Mouse (Mus musculus): ENCODE results near the gene Grhpr.
"Not testable (repeated sequence)": the region's sequence is repeated elsewhere in the genome, so short reads cannot be mapped to it uniquely, and the experiment has no call there.

The Grhpr gene

DNA sequence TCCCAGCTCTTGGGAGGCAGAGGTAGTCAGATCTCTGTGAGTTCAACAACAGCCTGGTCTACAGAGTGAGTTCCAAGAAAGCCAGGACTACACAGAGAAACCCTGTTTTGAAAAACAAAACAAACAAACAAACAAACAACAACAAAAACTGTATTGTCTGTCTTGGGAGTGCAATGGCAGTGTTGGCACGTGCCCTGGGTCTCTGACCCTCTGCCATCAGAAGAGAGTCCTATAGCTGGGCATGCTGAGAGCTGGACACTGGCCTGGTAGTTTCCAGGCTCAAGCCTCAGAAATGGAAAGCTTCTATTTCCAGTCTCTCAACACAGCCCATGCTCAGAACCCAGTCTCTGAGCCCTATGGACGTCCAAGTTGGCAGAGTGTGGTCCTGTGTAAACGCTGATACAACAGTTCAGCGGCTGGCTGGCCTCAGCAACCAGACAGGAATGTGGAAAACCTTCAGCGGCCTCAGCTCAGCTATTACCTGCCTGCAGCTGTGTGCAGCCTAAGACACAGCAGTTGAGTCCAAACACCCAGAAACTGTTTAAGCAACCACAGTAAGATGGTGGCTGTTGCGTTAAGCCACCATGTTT is 5.1 kb upstream of the Grhpr start:
- DNase-seq = no peak

GRCm38 (mm10) chr4:44976921-44977710 is 4.1 kb upstream of the Grhpr start:
- DNase-seq = no peak

DNA sequence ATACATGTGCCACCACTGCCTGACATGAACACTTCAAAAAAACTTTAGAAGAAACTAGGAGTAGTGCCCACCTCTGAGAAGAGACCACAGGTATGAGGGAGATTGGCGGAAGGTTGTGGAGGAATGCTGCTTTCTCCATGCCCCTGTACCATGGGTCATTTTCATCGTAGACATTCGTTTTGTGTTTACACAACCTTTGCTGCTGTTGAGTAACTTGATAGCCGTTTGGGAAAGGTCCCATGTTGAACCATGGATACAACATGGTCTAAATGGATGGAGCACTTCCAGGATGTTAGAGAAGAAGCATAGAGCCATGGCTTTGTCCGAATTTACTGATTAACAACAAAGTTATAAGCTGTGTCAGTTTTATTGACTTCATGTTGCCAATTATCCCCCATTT is 3.0 kb upstream of the Grhpr start:
- no peak for DNase-seq

GRCm38 (mm10) chr4:44979794-44980338 is 1.3 kb upstream of the Grhpr start:
- no peak for DNase-seq

GRCm38 (mm10) chr4:44981974-44982287 is 736 bp downstream of the Grhpr start:
- DNase-seq = no peak

- DNase-seq = no peak
These were observed 1.4 kb downstream of the Grhpr start for GRCm38 (mm10) chr4:44982440-44983130.

GRCm38 (mm10) chr4:44983131-44983740 is 2.0 kb downstream of the Grhpr start:
- no peak for DNase-seq

- no peak for DNase-seq
These were observed 9.4 kb downstream of the Grhpr start for GRCm38 (mm10) chr4:44990560-44990959.

DNA sequence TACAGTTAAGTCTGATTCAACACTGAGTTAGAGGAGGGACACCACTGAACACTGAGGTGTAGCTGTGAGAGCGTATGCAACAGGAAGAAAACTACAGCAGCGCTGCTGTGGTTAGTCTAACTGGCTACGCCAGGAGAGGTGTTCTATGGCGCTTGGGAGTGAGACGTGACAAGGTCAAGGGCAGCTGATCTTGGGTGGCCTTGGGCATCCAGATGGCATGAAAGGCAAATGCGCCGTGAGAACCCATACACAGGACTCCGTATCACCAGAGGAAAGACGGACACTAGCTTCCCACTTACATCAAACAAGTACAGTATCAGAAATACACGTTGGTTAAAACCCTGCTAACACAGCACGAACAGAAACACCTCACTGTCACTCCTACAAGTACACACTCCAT is 11.1 kb downstream of the Grhpr start:
- DNase-seq = not testable (repeated sequence)

- DNase-seq = not testable (repeated sequence)
These were observed 12.0 kb downstream of the Grhpr start for GRCm38 (mm10) chr4:44993179-44993578.

GRCm38 (mm10) chr4:44993847-44994246 is 12.7 kb downstream of the Grhpr start:
- no peak for DNase-seq

- no peak for DNase-seq
These were observed 13.6 kb downstream of the Grhpr start for GRCm38 (mm10) chr4:44994776-44995175.

DNA sequence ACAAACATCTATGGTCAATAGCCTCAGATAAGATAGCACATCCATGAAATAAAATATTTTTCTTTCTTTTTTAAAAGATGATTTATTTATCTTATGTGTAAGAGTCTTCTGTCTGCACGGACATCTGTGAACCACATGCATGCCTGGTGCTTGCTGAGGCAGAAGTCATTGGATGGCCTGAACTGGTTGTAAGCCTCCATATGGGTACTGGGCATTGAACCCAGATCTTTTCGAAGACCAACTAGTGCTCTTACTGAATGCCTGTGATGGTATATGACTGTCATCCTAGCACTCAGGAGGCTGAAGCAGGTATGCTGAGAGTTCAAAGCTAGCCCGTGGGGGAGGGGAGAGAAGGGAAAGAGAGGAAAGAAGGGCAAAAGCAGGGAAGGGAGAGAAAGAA is 16.9 kb downstream of the Grhpr start:
- peak; percentile 24 for DNase-seq

GRCm38 (mm10) chr4:45000001-45000400 is 18.8 kb downstream of the Grhpr start:
- DNase-seq = no peak

GRCm38 (mm10) chr4:45005452-45005851 is 24.3 kb downstream of the Grhpr start:
- DNase-seq = no peak

DNA sequence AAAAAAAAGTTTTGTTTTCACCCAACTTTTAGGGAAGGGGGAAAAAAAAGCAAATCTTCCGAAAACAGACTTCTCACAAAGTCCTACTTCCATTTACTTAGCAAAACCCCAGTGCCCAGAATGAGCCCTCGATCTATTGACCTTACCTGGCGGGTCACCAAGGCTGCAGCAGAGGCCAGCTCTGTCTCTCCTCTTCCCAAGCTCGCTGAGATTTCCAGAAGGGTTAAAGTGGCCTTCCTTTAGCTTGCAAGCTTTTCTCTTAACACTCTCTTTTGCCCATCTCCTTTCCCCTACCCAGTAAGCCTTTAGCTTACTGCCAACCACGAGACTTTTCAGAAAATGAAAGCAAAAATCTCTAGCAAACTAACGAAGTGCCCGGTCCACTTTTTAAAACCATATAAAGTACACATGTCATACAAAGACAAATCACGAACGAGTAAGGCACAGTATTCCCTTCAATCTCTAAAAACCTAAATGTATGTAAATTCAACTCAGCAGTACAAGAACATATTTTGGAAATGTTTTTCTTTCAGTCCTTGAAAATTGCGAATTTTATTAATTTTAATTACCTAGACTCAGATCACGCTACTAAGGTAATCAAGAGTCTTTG is 29.7 kb downstream of the Grhpr start:
- no peak for DNase-seq

DNA sequence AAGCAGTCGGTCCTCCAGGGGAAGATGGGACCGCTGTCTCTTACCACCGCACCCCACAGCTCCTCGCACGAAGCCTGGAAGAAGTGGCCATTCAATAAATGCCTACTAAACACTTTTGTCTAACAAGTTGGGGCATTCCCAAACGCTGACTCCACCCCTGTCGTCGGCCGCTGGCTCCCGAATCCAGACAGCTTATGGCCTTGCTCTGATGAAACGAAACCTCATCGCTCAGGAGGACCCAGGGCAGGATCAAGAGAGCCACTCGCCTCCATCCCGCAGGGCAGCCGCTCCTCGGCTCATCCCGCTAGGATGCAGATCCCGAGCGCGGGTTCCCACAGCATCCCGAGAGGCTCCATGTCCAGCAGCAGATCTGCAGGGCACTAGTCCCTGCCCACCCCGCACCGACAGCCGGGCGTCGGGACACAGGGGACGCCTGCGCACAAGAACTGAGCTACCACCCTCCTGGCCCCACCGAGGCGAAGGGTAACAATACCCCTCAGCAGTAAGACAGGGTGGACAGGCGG is 30.4 kb downstream of the Grhpr start:
- DNase-seq = no peak

GRCm38 (mm10) chr4:45012105-45012975 is 31.1 kb downstream of the Grhpr start, which contains the start of gene Zbtb5:
Gene Zbtb5, minus strand, starts transcription at chr4:45012412.
- peak; percentile 100 for DNase-seq

GRCm38 (mm10) chr4:45013031-45013431 is 31.8 kb downstream of the Grhpr start:
- no peak for DNase-seq

DNA sequence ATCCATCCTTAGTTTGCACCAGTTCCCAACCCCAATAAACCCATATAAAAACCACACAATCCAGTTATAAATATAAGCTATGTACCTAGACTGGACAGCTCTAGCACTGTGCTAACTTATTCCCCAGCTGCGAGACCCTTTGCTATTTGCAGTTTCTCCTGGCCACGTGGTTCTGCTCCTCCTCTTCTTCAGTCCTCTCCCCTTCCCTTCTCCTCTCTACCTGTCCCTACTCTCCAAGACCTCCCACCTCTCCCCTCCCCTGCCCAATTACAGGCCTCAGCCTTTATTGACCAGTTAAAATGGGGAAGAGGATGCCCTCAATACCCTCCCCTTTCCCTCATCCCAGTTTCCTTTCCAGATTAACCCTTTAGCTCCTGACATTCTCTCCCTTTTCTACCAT is 32.3 kb downstream of the Grhpr start:
- DNase-seq = peak; percentile 11

- DNase-seq = peak; percentile 70
These were observed 34.4 kb downstream of the Grhpr start for GRCm38 (mm10) chr4:45015615-45016014.

Measured in retina, postnatal 1 day (tissue).